Mouse (Mus musculus) myocyte (in vitro differentiated cells): ENCODE measurements around the gene Slco1a4.

Experiments
- E2F4 ChIP-seq: IDR thresholded peaks from one replicate; pipeline ENCODE4 v1.6.1; 2011; ENCODE audit warnings: mild to moderate bottlenecking, control low read depth, moderate library complexity; ENCODE audit not compliant: insufficient read depth
- MAX ChIP-seq: IDR thresholded peaks from one replicate; pipeline ENCODE4 v1.6.1; 2011; ENCODE audit warnings: low read depth, mild to moderate bottlenecking, control low read depth
- MYOG ChIP-seq, 3 experiments: IDR thresholded peaks; one replicate each; pipeline ENCODE4 v1.6.1; 2011; ENCODE audit warnings: control low read depth in 2 of 3, low read depth in 2 of 3, mild to moderate bottlenecking in 2 of 3; ENCODE audit not compliant: insufficient read length in 2 of 3, control insufficient read depth in 1 of 3, insufficient read depth in 1 of 3
- POLR2A ChIP-seq: IDR thresholded peaks from one replicate; pipeline ENCODE4 v1.6.1; 2011; ENCODE audit warnings: low read depth, mild to moderate bottlenecking, control low read depth, moderate library complexity; ENCODE audit not compliant: insufficient read length
- POLR2AphosphoS2 ChIP-seq: IDR thresholded peaks from one replicate; pipeline ENCODE4 v1.6.1; 2011; ENCODE audit warnings: low read depth, control low read depth; ENCODE audit not compliant: insufficient read length
- USF1 ChIP-seq: IDR thresholded peaks from one replicate; pipeline ENCODE4 v1.6.1; 2011; ENCODE audit warnings: low read depth, mild to moderate bottlenecking, control low read depth, moderate library complexity

DNA sequence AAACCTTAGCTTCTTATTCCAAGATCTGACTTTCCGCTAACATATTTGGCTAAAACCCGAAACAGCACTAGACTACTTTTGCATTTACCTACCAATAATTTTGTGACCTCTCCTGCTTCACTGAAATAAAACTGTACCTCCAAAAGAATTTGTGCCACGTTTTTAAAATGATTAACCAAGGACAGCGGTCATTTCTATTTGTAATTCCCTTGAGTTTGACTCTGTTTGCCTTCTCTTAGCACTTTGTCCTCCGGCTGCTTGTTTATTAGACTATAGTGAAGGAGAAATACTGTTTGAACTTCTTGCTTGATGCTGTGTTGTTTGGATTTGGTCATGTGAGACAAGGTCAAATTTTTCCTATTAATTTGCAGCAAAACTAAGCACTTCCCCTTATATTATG, 12.7 kb upstream of the Slco1a4 start:
- TF ChIP-seq POLR2A: no peak
- TF ChIP-seq POLR2AphosphoS2: no peak
- TF ChIP-seq MAX: no peak
- no peak for TF ChIP-seq USF1
- no peak for TF ChIP-seq MYOG (IDR thresholded peaks at IDR 0.05; ENCODE audit: control insufficient read depth in 1 of 3, insufficient read depth in 1 of 3, insufficient read length in 2 of 3, low read depth in 2 of 3)
- TF ChIP-seq E2F4: no peak
